Mouse (Mus musculus) liver, adult 2 months (tissue): ENCODE results near the gene Trim33.

Experiments used
- CTCF ChIP-seq: fragments of 200-500 bp; IDR thresholded peaks from 2 replicates; pipeline ENCODE4 v1.5.1; 2011; ENCODE audit warnings: low read depth, low read length, control low read depth
- POLR2A ChIP-seq: fragments of 200-500 bp; IDR thresholded peaks from 2 replicates; pipeline ENCODE4 v1.6.1; 2011; ENCODE audit warnings: low read length, control low read depth; ENCODE audit not compliant: insufficient read depth; ENCODE audit errors: extremely low read depth

- TF ChIP-seq POLR2A = no peak
- no peak for TF ChIP-seq CTCF
Measured at GRCm38 (mm10) chr3:103335371-103335770, 56.3 kb downstream of the Trim33 start.
